Mouse (Mus musculus) layer of hippocampus, adult 2 months (tissue): ENCODE measurements at regions not wholly inside any gene's neighbourhood (a gene's known extent, or its start where the extent isn't known, plus 50 kb on each side); places are given as distances from the start of the nearest gene placed in this dataset.

Experiments
- DNase-seq, 2 experiments: peaks; one replicate each; pipeline ENCODE4 v3.0.0; 2022; ENCODE audit warnings: low spot score in 2 of 2
- H3K27ac ChIP-seq: fragments of 200-600 bp; 2 replicates; pipeline ENCODE4 v1.8.1; 2022
- H3K4me3 ChIP-seq: fragments of 200-600 bp; 2 replicates; pipeline ENCODE4 v1.8.1; 2022; ENCODE audit warnings: mild to moderate bottlenecking
- CTCF ChIP-seq: fragments of 200-600 bp; conservative IDR thresholded peaks from 2 replicates; pipeline ENCODE4 v1.8.1; 2022; ENCODE audit warnings: antibody characterized with exemption, mild to moderate bottlenecking, moderate library complexity

GRCm38 (mm10) chr12:71438254-71438653 lies 128.6 kb downstream of the Dact1 start:
- Histone ChIP-seq H3K27ac (no peak overlapping the region), H3K4me3 (no peak overlapping the region)
- DNase-seq = no peak
- peak; percentile 46 for TF ChIP-seq CTCF

- TF ChIP-seq CTCF = no peak
- H3K4me3 ChIP-seq = no peak overlapping the region
- no peak for DNase-seq
- H3K27ac ChIP-seq = no peak overlapping the region
These were observed 131.2 kb downstream of the Dact1 start for GRCm38 (mm10) chr12:71440863-71441262.

GRCm38 (mm10) chr12:71441272-71441671 lies 131.6 kb downstream of the Dact1 start:
- Histone ChIP-seq H3K4me3 (no peak overlapping the region), H3K27ac (no peak overlapping the region)
- no peak for DNase-seq
- no peak for TF ChIP-seq CTCF

- H3K27ac ChIP-seq = no peak overlapping the region
- no peak overlapping the region for H3K4me3 ChIP-seq
- no peak for DNase-seq
- no peak for TF ChIP-seq CTCF
These were observed 136.7 kb downstream of the Dact1 start for GRCm38 (mm10) chr12:71446177-71446891.

GRCm38 (mm10) chr12:71446892-71447268 lies 137.2 kb downstream of the Dact1 start:
- H3K27ac ChIP-seq = no peak overlapping the region
- no peak for DNase-seq
- no peak overlapping the region for H3K4me3 ChIP-seq
- no peak for TF ChIP-seq CTCF

GRCm38 (mm10) chr12:71449032-71449431 lies 139.3 kb downstream of the Dact1 start:
- Histone ChIP-seq H3K27ac (no peak overlapping the region), H3K4me3 (no peak overlapping the region)
- no peak for DNase-seq
- TF ChIP-seq CTCF = no peak

- no peak overlapping the region for H3K4me3 ChIP-seq
- TF ChIP-seq CTCF = no peak
- H3K27ac ChIP-seq = no peak overlapping the region
- no peak for DNase-seq
These were observed 140.4 kb downstream of the Dact1 start for GRCm38 (mm10) chr12:71450128-71450527.

GRCm38 (mm10) chr12:71450680-71451463 lies 141.2 kb downstream of the Dact1 start:
- no peak for DNase-seq
- Histone ChIP-seq H3K27ac (no peak overlapping the region), H3K4me3 (no peak overlapping the region)
- no peak for TF ChIP-seq CTCF

GRCm38 (mm10) chr12:71456900-71457299 lies 147.2 kb downstream of the Dact1 start:
- H3K27ac ChIP-seq = no peak overlapping the region
- H3K4me3 ChIP-seq = no peak overlapping the region
- TF ChIP-seq CTCF = no peak
- no peak for DNase-seq

GRCm38 (mm10) chr12:71458559-71459176 lies 149.0 kb downstream of the Dact1 start:
- Histone ChIP-seq H3K4me3 (no peak overlapping the region), H3K27ac (no peak overlapping the region)
- DNase-seq = no peak
- no peak for TF ChIP-seq CTCF

- Histone ChIP-seq H3K4me3 (no peak overlapping the region), H3K27ac (no peak overlapping the region)
- DNase-seq = no peak
- no peak for TF ChIP-seq CTCF
These were observed 151.0 kb downstream of the Dact1 start for GRCm38 (mm10) chr12:71460643-71461042.

GRCm38 (mm10) chr12:71467820-71468219 lies 158.1 kb downstream of the Dact1 start:
- DNase-seq = no peak
- TF ChIP-seq CTCF = no peak
- Histone ChIP-seq H3K4me3 (no peak overlapping the region), H3K27ac (no peak overlapping the region)

GRCm38 (mm10) chr12:71468324-71468723 lies 158.6 kb downstream of the Dact1 start:
- H3K27ac ChIP-seq = no peak overlapping the region
- H3K4me3 ChIP-seq = no peak overlapping the region
- DNase-seq = no peak
- no peak for TF ChIP-seq CTCF
